Mouse (Mus musculus) hindbrain, embryonic 16.5 days (tissue): ENCODE data around the gene Zmpste24. TPM values are rescaled to one million over a fixed set of nuclear protein-coding genes. Genes with fewer than 3 reads are reported as not detected.

Experiments used
- ATAC-seq: fragments of 200-750 bp; cut with Nextera tagmentation; 2 replicates; pipeline ENCODE4 v1.8.0; 2017; ENCODE audit warnings: moderate TSS enrichment, moderate library complexity
- H3K27ac ChIP-seq: fragments of 300-500 bp; sonication (generic); 2 replicates; pipeline ENCODE4 v1.5.1; 2014; ENCODE audit warnings: low read depth, mild to moderate bottlenecking, control low read depth, low read length, moderate library complexity
- H3K27me3 ChIP-seq: fragments of 300-500 bp; sonication (generic); replicated peaks from 2 replicates; pipeline ENCODE4 v1.6.1; 2014; ENCODE audit warnings: low read length; ENCODE audit not compliant: control insufficient read depth, insufficient read depth
- H3K36me3 ChIP-seq: fragments of 300-500 bp; sonication (generic); 2 replicates; pipeline ENCODE4 v1.6.1; 2014; ENCODE audit warnings: mild to moderate bottlenecking, low read length, moderate library complexity, mixed read lengths; ENCODE audit not compliant: control insufficient read depth, insufficient read depth
- H3K4me1 ChIP-seq: fragments of 300-500 bp; sonication (generic); 2 replicates; pipeline ENCODE4 v1.6.1; 2014; ENCODE audit warnings: low read depth, low read length; ENCODE audit not compliant: control insufficient read depth, insufficient read depth
- H3K4me2 ChIP-seq: fragments of 300-500 bp; sonication (generic); 2 replicates; pipeline ENCODE4 v1.6.1; 2014; ENCODE audit warnings: mild to moderate bottlenecking, low read length, control low read depth, moderate library complexity
- H3K4me3 ChIP-seq: fragments of 300-500 bp; sonication (generic); 2 replicates; pipeline ENCODE4 v1.5.1; 2014; ENCODE audit warnings: mild to moderate bottlenecking, low read length, control low read depth, moderate library complexity
- H3K9ac ChIP-seq: fragments of 300-500 bp; sonication (generic); 2 replicates; pipeline ENCODE4 v1.6.1; 2014; ENCODE audit warnings: low read depth, mild to moderate bottlenecking, control low read depth, low read length, moderate library complexity
- H3K9me3 ChIP-seq: fragments of 300-500 bp; sonication (generic); 2 replicates; pipeline ENCODE4 v1.6.1; 2014; ENCODE audit warnings: mild to moderate bottlenecking, low read length, moderate library complexity; ENCODE audit not compliant: control insufficient read depth
- WGBS: fragments of 180-500 bp; shearing (Covaris S2); extraction: QIAGEN DNeasy Blood & Tissue Kit; methylation state at CpG from one replicate; pipeline ENCODE4 v1.1.7; 2014; 5-methylcytosine and 5-hydroxymethylcytosine counted together
- polyA plus RNA-seq: library from polyadenylated mRNA; unstranded; fragments of >200 nt; fragmentation: Nextera tagmentation; extraction: Ambion mirVana; gene quantifications from 2 replicates; pipeline ENCODE4 v1.2.1, GENCODE M21; 2015

Zmpste24 gene
- polyA plus RNA-seq, 1 experiment from 2014 or later: 26.6 TPM

- H3K27me3 ChIP-seq: no peaks in the 10 kb centered on the region
- no peaks in the 10 kb centered on the region for H3K36me3 ChIP-seq
- H3K9ac ChIP-seq: no peak overlapping the region
- H3K27ac ChIP-seq: no peak overlapping the region
- whole genome bisulfite sequencing: 85% methylated on average over 11 of the region's 11 CpGs
- H3K4me1 ChIP-seq: peaks cover 14% of the 10 kb centered on the region
- no peak for ATAC-seq
- no peak overlapping the region for H3K4me3 ChIP-seq
- H3K4me2 ChIP-seq: no peak overlapping the region
- H3K9me3 ChIP-seq: no peaks in the 10 kb centered on the region
Observed at GRCm38 (mm10) chr4:121010770-121011549, 87.1 kb downstream of the Zmpste24 start.

Other genes starting within 250 kb of the Zmpste24 start
- gene Rims3, start 243.4 kb downstream of the Zmpste24 start, polyA plus RNA-seq: 24.0 and 28.6 TPM in 2 replicates
- 28.0 and 29.8 TPM in 2 replicates for gene Exo5, start 173.2 kb downstream of the Zmpste24 start, polyA plus RNA-seq
- gene Zfp69, start 146.5 kb downstream of the Zmpste24 start, polyA plus RNA-seq: 6.1 and 6.3 TPM in 2 replicates
- gene Smap2, start 81.0 kb downstream of the Zmpste24 start, polyA plus RNA-seq: 40.9 and 42.3 TPM in 2 replicates
- 15.4 and 19.3 TPM in 2 replicates for gene Col9a2, start 58.9 kb downstream of the Zmpste24 start, polyA plus RNA-seq
- gene Tmco2, start 11.0 kb upstream of the Zmpste24 start, polyA plus RNA-seq: not detected in 2 replicates
- gene Rlf, start 116.8 kb upstream of the Zmpste24 start, polyA plus RNA-seq: 23.9 and 24.2 TPM in 2 replicates
- not detected in 2 replicates for gene Gm12888, start 226.7 kb upstream of the Zmpste24 start, polyA plus RNA-seq